Mouse (Mus musculus) forebrain, embryonic 11.5 days (tissue): ENCODE results near the gene Fntb. TPM values are rescaled to one million over a fixed set of nuclear protein-coding genes. Genes with fewer than 3 reads are reported as not detected.

Experiments used
- ATAC-seq: fragments of 200-750 bp; cut with Nextera tagmentation; replicated peaks from 2 replicates; pipeline ENCODE4 v1.8.0; 2017; ENCODE audit warnings: moderate TSS enrichment; ENCODE audit not compliant: low FRiP score
- DNase-seq: peaks from one replicate; pipeline ENCODE4 v3.0.0-alpha.2; 2017; ENCODE audit warnings: low spot score
- H3K27ac ChIP-seq: fragments of 300-500 bp; sonication (generic); 2 replicates; pipeline ENCODE4 v1.5.1; 2014; ENCODE audit warnings: low read depth, low read length
- H3K27me3 ChIP-seq: fragments of 300-500 bp; sonication (generic); 2 replicates; pipeline ENCODE4 v1.6.1; 2014; ENCODE audit warnings: mild to moderate bottlenecking, low read length, mixed read lengths; ENCODE audit not compliant: control insufficient read depth, insufficient read depth
- H3K36me3 ChIP-seq: fragments of 300-500 bp; sonication (generic); 2 replicates; pipeline ENCODE4 v1.6.1; 2014; ENCODE audit warnings: mild to moderate bottlenecking, low read length, moderate library complexity, mixed read lengths; ENCODE audit not compliant: control insufficient read depth, insufficient read depth
- H3K4me1 ChIP-seq: fragments of 300-500 bp; sonication (generic); replicated peaks from 2 replicates; pipeline ENCODE4 v1.6.1; 2014; ENCODE audit warnings: low read length, mixed read lengths; ENCODE audit not compliant: control insufficient read depth, insufficient read depth
- H3K4me2 ChIP-seq: fragments of 300-500 bp; sonication (generic); 2 replicates; pipeline ENCODE4 v1.6.1; 2014; ENCODE audit warnings: low read depth, mild to moderate bottlenecking, low read length, moderate library complexity, mixed read lengths; ENCODE audit not compliant: severe bottlenecking
- H3K4me3 ChIP-seq: fragments of 300-500 bp; sonication (generic); 2 replicates; pipeline ENCODE4 v1.5.1; 2014; ENCODE audit warnings: low read depth, low read length
- H3K9ac ChIP-seq: fragments of 300-500 bp; sonication (generic); 2 replicates; pipeline ENCODE4 v1.6.1; 2014; ENCODE audit warnings: low read length
- H3K9me3 ChIP-seq: fragments of 300-500 bp; sonication (generic); 2 replicates; pipeline ENCODE4 v1.6.1; 2016; ENCODE audit warnings: low read length, mixed read lengths; ENCODE audit not compliant: control insufficient read depth
- WGBS: fragments of 180-500 bp; shearing (Covaris S2); extraction: QIAGEN DNeasy Blood & Tissue Kit; methylation state at CpG from one replicate; pipeline ENCODE4 v1.1.7; 2014; 5-methylcytosine and 5-hydroxymethylcytosine counted together
- polyA plus RNA-seq: library from polyadenylated mRNA; unstranded; fragments of >200 nt; fragmentation: Nextera tagmentation; extraction: Ambion mirVana; gene quantifications from 2 replicates; pipeline ENCODE4 v1.2.1, GENCODE M21; 2014

Gene Fntb
- polyA plus RNA-seq, 1 experiment from 2014 or later: 44.7 TPM

DNA sequence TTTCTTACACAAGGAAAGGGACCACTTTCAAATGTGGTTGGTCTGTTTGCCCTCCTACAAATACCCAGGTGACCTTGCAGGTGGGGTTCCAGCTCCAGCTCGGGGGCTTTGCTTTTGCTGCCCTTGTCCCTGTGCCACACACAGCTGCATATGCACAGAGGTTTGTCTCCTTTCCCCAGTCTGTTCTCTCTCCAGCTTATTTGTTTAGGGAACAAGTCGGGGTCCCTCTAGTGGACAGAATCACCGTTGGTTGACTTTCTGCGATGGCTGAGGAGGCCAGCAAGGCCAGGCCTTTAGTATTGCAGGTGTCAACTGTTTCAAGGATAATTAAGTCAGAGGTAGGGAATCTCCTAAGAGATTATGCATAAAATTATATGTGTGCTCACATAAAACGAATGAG is 113.9 kb downstream of the Fntb start:
- H3K4me3 ChIP-seq: no peak overlapping the region
- no peaks in the 10 kb centered on the region for H3K4me1 ChIP-seq
- 10% methylated on average over 5 of the region's 5 CpGs for WGBS
- H3K9me3 ChIP-seq: no peaks in the 10 kb centered on the region
- no peaks in the 10 kb centered on the region for H3K27me3 ChIP-seq
- ATAC-seq: no peak
- no peak overlapping the region for H3K27ac ChIP-seq
- no peaks in the 10 kb centered on the region; the same call in 1 of the 2 replicates for H3K36me3 ChIP-seq
- no peak for DNase-seq
- no peak overlapping the region for H3K9ac ChIP-seq
- H3K4me2 ChIP-seq: no peak overlapping the region

DNA sequence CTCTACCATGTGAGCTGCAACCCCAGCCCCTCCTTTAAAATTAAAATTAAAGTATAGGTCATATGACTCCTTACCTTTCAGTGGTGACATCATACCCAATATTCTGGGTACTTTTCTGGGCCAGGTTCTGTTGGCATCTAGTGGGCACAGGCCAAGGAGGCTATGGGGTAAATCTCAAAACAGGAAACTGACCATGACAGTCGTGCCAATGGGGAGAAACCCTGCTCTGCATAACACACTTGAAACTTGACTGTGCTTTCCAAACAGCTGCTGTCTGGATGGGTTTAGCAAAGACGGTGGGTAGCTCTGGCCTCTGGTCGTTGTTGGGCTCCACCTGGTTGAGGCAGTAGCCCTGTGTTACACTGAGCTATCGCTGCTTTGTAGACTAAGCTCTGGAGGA is 114.7 kb downstream of the Fntb start:
- ATAC-seq (no peak), DNase-seq (no peak)
- Histone ChIP-seq H3K27me3 (no peaks in the 10 kb centered on the region), H3K27ac (no peak overlapping the region), H3K36me3 (no peaks in the 10 kb centered on the region; the same call in 1 of the 2 replicates), H3K4me3 (no peak overlapping the region), H3K4me2 (no peak overlapping the region), H3K4me1 (no peaks in the 10 kb centered on the region), H3K9ac (no peak overlapping the region), H3K9me3 (no peaks in the 10 kb centered on the region)
- WGBS: 83% methylated on average over 4 of the region's 4 CpGs

DNA sequence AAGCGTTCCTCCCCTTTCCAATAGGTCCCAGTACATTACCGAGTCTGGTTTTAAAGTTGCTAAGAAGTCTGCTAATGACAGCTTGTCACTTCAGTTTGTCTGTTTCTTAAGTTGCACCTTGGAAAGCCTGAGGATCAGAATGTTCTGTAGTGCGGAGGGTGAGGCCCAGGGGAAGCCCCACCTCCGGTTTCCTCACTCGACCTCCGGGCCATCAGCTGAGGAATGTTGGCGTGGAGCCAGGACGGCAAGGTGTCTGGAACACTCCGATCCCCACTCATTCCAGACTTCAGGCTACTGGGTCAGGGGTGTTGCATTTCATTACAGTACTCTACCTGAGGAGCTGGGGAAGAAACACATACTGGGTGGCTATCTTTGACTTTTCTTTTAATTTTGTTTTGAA is 118.4 kb downstream of the Fntb start:
- Histone ChIP-seq H3K27ac (no peak overlapping the region), H3K9me3 (no peaks in the 10 kb centered on the region), H3K27me3 (no peaks in the 10 kb centered on the region), H3K4me3 (no peak overlapping the region), H3K4me2 (no peak overlapping the region), H3K4me1 (no peaks in the 10 kb centered on the region), H3K9ac (no peak overlapping the region), H3K36me3 (no peaks in the 10 kb centered on the region)
- 86% methylated on average over 9 of the region's 9 CpGs for WGBS
- no peak for ATAC-seq
- peak; percentile 62 for DNase-seq

DNA sequence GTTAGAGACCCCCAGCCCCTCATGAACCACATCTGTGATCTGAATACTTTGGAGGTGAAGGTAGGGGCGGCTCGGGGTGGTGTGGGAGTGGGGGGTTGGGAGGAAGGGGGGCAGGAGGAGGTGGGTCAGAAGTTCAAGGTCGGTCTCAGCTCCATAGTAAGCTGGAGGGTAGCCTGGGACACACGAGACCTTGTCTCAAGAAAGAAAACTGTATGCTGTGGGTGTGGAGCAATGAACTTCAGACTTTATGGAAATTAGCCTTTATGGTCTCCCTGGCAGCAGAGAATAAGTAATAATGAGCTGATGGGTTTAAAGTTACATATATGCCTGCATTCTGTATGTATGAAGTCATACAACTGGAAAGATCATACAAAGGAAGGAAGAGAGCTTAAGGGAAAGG is 119.7 kb downstream of the Fntb start:
- H3K9ac ChIP-seq: no peak overlapping the region
- no peaks in the 10 kb centered on the region for H3K27me3 ChIP-seq
- H3K4me2 ChIP-seq: no peak overlapping the region
- 94% methylated on average over 4 of the region's 4 CpGs for WGBS
- no peaks in the 10 kb centered on the region for H3K9me3 ChIP-seq
- no peaks in the 10 kb centered on the region for H3K36me3 ChIP-seq
- H3K27ac ChIP-seq: no peak overlapping the region
- H3K4me3 ChIP-seq: no peak overlapping the region
- H3K4me1 ChIP-seq: no peaks in the 10 kb centered on the region
- DNase-seq: no peak
- ATAC-seq: no peak

DNA sequence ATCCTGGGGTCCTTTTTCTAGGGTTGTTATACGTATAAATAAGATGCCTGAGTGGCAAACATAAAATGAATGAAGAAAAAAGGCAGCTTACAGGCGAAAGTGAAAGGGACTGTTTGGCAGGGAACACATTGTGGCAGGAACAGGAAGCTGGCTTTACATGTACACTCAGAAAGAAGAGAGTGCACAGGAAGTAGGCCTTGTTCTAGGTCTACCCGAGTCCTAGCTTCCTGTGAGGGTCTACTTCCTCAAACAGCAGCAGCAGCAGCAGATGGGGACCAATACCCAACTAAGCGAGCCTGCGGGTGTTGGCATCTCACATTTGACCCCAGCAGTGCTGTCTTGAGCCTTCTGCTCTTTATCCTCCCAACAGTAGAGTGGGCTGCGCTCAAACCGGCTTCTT is 121.4 kb downstream of the Fntb start:
- Histone ChIP-seq H3K4me1 (no peaks in the 10 kb centered on the region), H3K4me2 (no peak overlapping the region), H3K9ac (no peak overlapping the region), H3K27me3 (no peaks in the 10 kb centered on the region), H3K4me3 (no peak overlapping the region), H3K27ac (no peak overlapping the region), H3K36me3 (no peaks in the 10 kb centered on the region), H3K9me3 (no peaks in the 10 kb centered on the region)
- ATAC-seq: no peak
- 89% methylated on average over 7 of the region's 7 CpGs for WGBS
- no peak for DNase-seq

DNA sequence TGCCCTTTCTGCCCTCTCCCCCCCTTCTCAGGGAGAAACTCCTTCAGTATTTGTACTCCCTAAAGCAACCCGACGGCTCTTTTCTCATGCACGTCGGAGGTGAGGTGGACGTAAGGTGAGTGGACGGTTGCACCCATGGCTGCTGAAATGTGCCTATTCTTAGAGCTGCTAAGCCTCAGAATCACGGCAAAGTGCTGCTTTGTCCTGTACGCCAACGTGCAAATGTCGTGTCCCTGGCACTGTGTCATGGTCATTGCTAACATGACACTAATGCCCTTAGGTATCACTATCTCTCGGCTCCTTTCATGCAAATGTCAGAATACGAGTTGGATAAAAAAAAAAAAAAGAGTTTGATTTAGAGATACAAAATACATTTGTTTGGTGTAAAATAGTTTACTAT is 122.6 kb downstream of the Fntb start:
- Histone ChIP-seq H3K36me3 (no peaks in the 10 kb centered on the region), H3K9ac (no peak overlapping the region), H3K27ac (no peak overlapping the region), H3K9me3 (no peaks in the 10 kb centered on the region), H3K4me1 (no peaks in the 10 kb centered on the region), H3K4me2 (no peak overlapping the region), H3K4me3 (no peak overlapping the region), H3K27me3 (no peaks in the 10 kb centered on the region)
- no peak for DNase-seq
- ATAC-seq: no peak
- WGBS: 94% methylated on average over 12 of the region's 12 CpGs

DNA sequence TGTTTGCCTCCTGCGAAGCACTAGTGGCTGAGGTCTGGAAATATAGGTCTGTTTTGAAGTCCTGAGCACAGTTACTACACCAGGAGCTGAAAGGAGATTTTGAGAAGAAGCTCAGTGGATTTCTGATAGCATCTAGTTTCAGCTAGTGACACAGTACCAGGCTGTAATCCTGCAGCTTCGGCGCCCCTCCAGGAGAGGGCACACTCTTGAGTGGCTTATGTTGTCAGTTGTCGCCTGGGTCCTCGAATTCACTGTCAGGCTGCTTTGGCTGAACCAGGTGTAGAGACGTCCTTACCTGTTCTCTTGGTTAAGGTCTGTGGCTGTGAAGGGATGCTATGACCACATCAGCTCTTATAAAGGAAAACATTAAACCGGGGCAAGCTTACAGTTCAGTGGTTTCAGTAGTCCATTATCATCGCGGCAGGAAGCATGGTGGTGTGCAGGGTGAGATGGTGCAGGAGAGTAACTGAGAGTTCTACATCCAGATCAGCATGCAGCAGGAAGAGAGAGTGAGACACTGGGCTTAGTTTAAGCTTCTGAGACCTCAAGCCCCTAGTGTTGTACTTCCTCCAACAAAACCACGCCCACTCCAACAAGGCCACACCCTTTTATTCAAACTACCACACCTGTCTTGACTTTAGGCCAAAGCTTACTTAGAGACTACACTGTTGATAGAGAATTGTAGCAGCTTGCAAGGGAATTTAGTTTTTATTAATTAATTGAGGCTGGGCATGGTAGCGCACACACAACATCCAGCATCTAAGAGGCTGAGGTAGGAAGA is 124.2 kb downstream of the Fntb start:
- H3K4me3 ChIP-seq: no peak overlapping the region
- DNase-seq: no peak
- H3K36me3 ChIP-seq: no peaks in the 10 kb centered on the region
- no peak for ATAC-seq
- no peak overlapping the region for H3K4me2 ChIP-seq
- H3K27ac ChIP-seq: no peak overlapping the region
- H3K9ac ChIP-seq: no peak overlapping the region
- 89% methylated on average over 11 of the region's 11 CpGs for WGBS
- no peaks in the 10 kb centered on the region for H3K4me1 ChIP-seq
- no peaks in the 10 kb centered on the region for H3K9me3 ChIP-seq
- H3K27me3 ChIP-seq: no peaks in the 10 kb centered on the region

DNA sequence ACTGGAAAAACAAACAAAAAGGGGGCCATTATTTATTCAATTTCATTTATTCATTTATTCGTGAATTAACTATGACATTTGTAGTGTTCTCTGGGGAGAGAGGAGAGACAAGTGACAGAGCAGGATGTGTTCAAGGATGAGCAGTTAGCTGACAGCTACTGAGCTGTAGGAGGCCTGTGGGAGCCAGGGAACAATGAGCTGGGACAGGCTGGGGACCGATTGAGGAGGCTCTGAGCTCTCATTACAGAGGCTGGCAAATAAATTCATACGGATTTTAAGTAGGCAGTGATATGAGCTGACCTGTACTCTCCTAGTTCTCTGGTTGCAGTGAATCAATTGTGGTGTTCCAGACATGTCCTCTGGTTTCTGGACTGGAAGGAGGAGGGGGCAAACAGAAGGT is 125.8 kb downstream of the Fntb start:
- 82% methylated on average over 3 of the region's 3 CpGs for WGBS
- DNase-seq: no peak
- Histone ChIP-seq H3K27ac (no peak overlapping the region), H3K4me3 (no peak overlapping the region), H3K9me3 (no peaks in the 10 kb centered on the region), H3K4me2 (no peak overlapping the region), H3K9ac (no peak overlapping the region), H3K4me1 (no peaks in the 10 kb centered on the region), H3K27me3 (no peaks in the 10 kb centered on the region), H3K36me3 (no peaks in the 10 kb centered on the region)
- no peak for ATAC-seq
